Mouse (Mus musculus) liver, postnatal 0 days (tissue): ENCODE measurements around the gene Map3k6. TPM values are rescaled to one million over a fixed set of nuclear protein-coding genes. Genes with fewer than 3 reads are reported as not detected.

Source experiments
- ATAC-seq: fragments of 200-750 bp; cut with Nextera tagmentation; 2 replicates; pipeline ENCODE4 v1.8.0; 2017; ENCODE audit warnings: mild to moderate bottlenecking, moderate library complexity
- DNase-seq: peaks from one replicate; pipeline ENCODE4 v3.0.0-alpha.2; 2016
- H3K27ac ChIP-seq: fragments of 300-500 bp; sonication (generic); 2 replicates; pipeline ENCODE4 v1.5.1; 2014; ENCODE audit warnings: antibody characterized with exemption, moderate library complexity, mild to moderate bottlenecking, low read depth
- H3K27me3 ChIP-seq: fragments of 300-500 bp; sonication (generic); 2 replicates; pipeline ENCODE4 v1.6.1; 2014; ENCODE audit warnings: low read length, control low read depth, mixed read lengths; ENCODE audit not compliant: insufficient read depth
- H3K36me3 ChIP-seq: fragments of 300-500 bp; sonication (generic); replicated peaks from 2 replicates; pipeline ENCODE4 v1.6.1; 2014; ENCODE audit warnings: mild to moderate bottlenecking, control low read depth, low read length, moderate library complexity, mixed read lengths; ENCODE audit not compliant: insufficient read depth
- H3K4me1 ChIP-seq: fragments of 300-500 bp; sonication (generic); 2 replicates; pipeline ENCODE4 v1.6.1; 2014; ENCODE audit warnings: antibody characterized with exemption, mild to moderate bottlenecking, control low read depth; ENCODE audit not compliant: insufficient read depth
- H3K4me2 ChIP-seq: fragments of 300-500 bp; sonication (generic); 2 replicates; pipeline ENCODE4 v1.6.1; 2014; ENCODE audit warnings: low read depth, mild to moderate bottlenecking, low read length, moderate library complexity, mixed read lengths
- H3K4me3 ChIP-seq: fragments of 300-500 bp; sonication (generic); 2 replicates; pipeline ENCODE4 v1.5.1; 2014; ENCODE audit warnings: low read depth, low read length
- H3K9ac ChIP-seq: fragments of 300-500 bp; sonication (generic); replicated peaks from 2 replicates; pipeline ENCODE4 v1.6.1; 2014; ENCODE audit warnings: mild to moderate bottlenecking, moderate library complexity
- H3K9me3 ChIP-seq: fragments of 300-500 bp; sonication (generic); 2 replicates; pipeline ENCODE4 v1.6.1; 2016; ENCODE audit warnings: mild to moderate bottlenecking, control low read depth, low read length, mixed read lengths
- CTCF ChIP-seq: sonication (generic); IDR thresholded peaks from 2 replicates; pipeline ENCODE4 v1.5.1; 2016; ENCODE audit warnings: antibody characterized with exemption, low read depth
- EP300 ChIP-seq: IDR thresholded peaks from 2 replicates; pipeline ENCODE4 v1.6.1; 2016; ENCODE audit warnings: antibody characterized with exemption, low read depth, mild to moderate bottlenecking
- WGBS: fragments of 180-500 bp; shearing (Covaris S2); extraction: QIAGEN DNeasy Blood & Tissue Kit; methylation state at CpG from one replicate; pipeline ENCODE4 v1.1.7; 2014; ENCODE audit not compliant: insufficient replicate concordance; 5-methylcytosine and 5-hydroxymethylcytosine counted together
- polyA plus RNA-seq: library from polyadenylated mRNA; unstranded; fragments of >200 nt; fragmentation: Nextera tagmentation; extraction: Ambion mirVana; gene quantifications from 2 replicates; pipeline ENCODE4 v1.2.1, GENCODE M21; 2015

Gene Map3k6
- polyA plus RNA-seq, 1 experiment from 2014 or later: 1.3 TPM

- Histone ChIP-seq H3K9ac (no peak overlapping the region), H3K27me3 (peaks cover 21% of the 10 kb centered on the region), H3K27ac (no peak overlapping the region), H3K9me3 (no peaks in the 10 kb centered on the region), H3K36me3 (peaks cover 13% of the 10 kb centered on the region), H3K4me3 (no peak overlapping the region), H3K4me1 (peaks cover 9% of the 10 kb centered on the region), H3K4me2 (no peak overlapping the region)
- 85% methylated on average over 12 of the region's 12 CpGs for WGBS
- ATAC-seq (no peak), DNase-seq (no peak)
- no peak for TF ChIP-seq EP300
- TF ChIP-seq CTCF: no peak
These were observed 12.8 kb downstream of the Map3k6 start for GRCm38 (mm10) chr4:133253412-133253811.

- H3K27ac ChIP-seq: no peak overlapping the region
These were observed 14.8 kb downstream of the Map3k6 start for GRCm38 (mm10) chr4:133255392-133255791.

GRCm38 (mm10) chr4:133256820-133257219 is 16.2 kb downstream of the Map3k6 start:
- Histone ChIP-seq H3K27ac (no peak overlapping the region), H3K4me1 (no peaks in the 10 kb centered on the region), H3K27me3 (peaks cover 5% of the 10 kb centered on the region; the same call in 1 of the 2 replicates), H3K9me3 (no peaks in the 10 kb centered on the region), H3K4me2 (peak overlapping the region; percentile 45), H3K4me3 (no peak overlapping the region), H3K9ac (no peak overlapping the region), H3K36me3 (peaks cover 9% of the 10 kb centered on the region)
- WGBS: 39% methylated on average over 24 of the region's 24 CpGs
- DNase-seq: no peak
- ATAC-seq: peak; percentile 21; the same call in 1 of the 2 replicates
- TF ChIP-seq CTCF (no peak), EP300 (no peak)

More at GRCm38 (mm10) chr4:133255392-133255791, 14.8 kb downstream of the Map3k6 start:
- TF ChIP-seq EP300 (no peak), CTCF (no peak)
- DNase-seq (no peak), ATAC-seq (no peak)
- Histone ChIP-seq H3K36me3 (peaks cover 13% of the 10 kb centered on the region), H3K9me3 (no peaks in the 10 kb centered on the region), H3K4me1 (peaks cover 7% of the 10 kb centered on the region), H3K4me2 (no peak overlapping the region), H3K4me3 (no peak overlapping the region), H3K27me3 (peaks cover 17% of the 10 kb centered on the region), H3K9ac (no peak overlapping the region)
- 63% methylated on average over 6 of the region's 6 CpGs for WGBS

GRCm38 (mm10) chr4:133257230-133257629 is 16.6 kb downstream of the Map3k6 start:
- WGBS: 60% methylated on average over 10 of the region's 12 CpGs
- no peaks in the 10 kb centered on the region for H3K9me3 ChIP-seq
- peaks cover 7% of the 10 kb centered on the region; the same call in 1 of the 2 replicates for H3K36me3 ChIP-seq
- no peak overlapping the region for H3K27ac ChIP-seq
- TF ChIP-seq EP300 (no peak), CTCF (no peak)
- no peak overlapping the region for H3K4me3 ChIP-seq
- ATAC-seq (peak; percentile 45), DNase-seq (no peak)
- H3K4me1 ChIP-seq: no peaks in the 10 kb centered on the region
- no peak overlapping the region for H3K9ac ChIP-seq
- H3K27me3 ChIP-seq: peaks cover 4% of the 10 kb centered on the region; the same call in 1 of the 2 replicates
- H3K4me2 ChIP-seq: peak overlapping the region; percentile 45

GRCm38 (mm10) chr4:133257798-133258408 is 17.3 kb downstream of the Map3k6 start:
- Histone ChIP-seq H3K9me3 (no peaks in the 10 kb centered on the region), H3K9ac (no peak overlapping the region), H3K36me3 (0 out of 2 replicates have a peak, but pooled peaks cover 2% of the 10 kb centered on the region), H3K4me3 (no peak overlapping the region), H3K27me3 (peaks cover 4% of the 10 kb centered on the region; the same call in 1 of the 2 replicates), H3K27ac (no peak overlapping the region), H3K4me1 (0 out of 2 replicates have a peak, but pooled peaks cover 2% of the 10 kb centered on the region), H3K4me2 (no peak overlapping the region)
- DNase-seq (no peak), ATAC-seq (peak; percentile 21)
- WGBS: 68% methylated on average over 12 of the region's 12 CpGs
- TF ChIP-seq CTCF (no peak), EP300 (no peak)

GRCm38 (mm10) chr4:133261641-133262374 is 21.2 kb downstream of the Map3k6 start:
- Histone ChIP-seq H3K4me3 (peak overlapping the region; percentile 9; the same call in 1 of the 2 replicates), H3K9me3 (no peaks in the 10 kb centered on the region), H3K4me1 (0 out of 2 replicates have a peak, but pooled peaks cover 3% of the 10 kb centered on the region), H3K4me2 (peak overlapping the region; percentile 55), H3K9ac (peak overlapping the region; percentile 30), H3K27ac (no peak overlapping the region), H3K36me3 (peaks cover 24% of the 10 kb centered on the region), H3K27me3 (peaks cover 2% of the 10 kb centered on the region; the same call in 1 of the 2 replicates)
- ATAC-seq (no peak), DNase-seq (no peak)
- no peak for TF ChIP-seq CTCF
- no peak for TF ChIP-seq EP300
- WGBS: 51% methylated on average over 10 of the region's 10 CpGs
